Mouse (Mus musculus) adrenal gland, postnatal 14 days (tissue): Measurements from ENCODE around the gene Agap1. TPM values are rescaled to one million over a fixed set of nuclear protein-coding genes. Genes with fewer than 3 reads are reported as not detected.

Experiments
- DNase-seq: peaks from one replicate; pipeline ENCODE4 v3.0.0; 2021; ENCODE audit warnings: mixed read lengths
- total RNA-seq: library from RNA; stranded (reverse); gene quantifications from 2 replicates; pipeline ENCODE4 v1.2.3, GENCODE M21; 2021

Agap1 gene
- total RNA-seq, 1 experiment from 2014 or later, result 56.2 TPM

- no peak for DNase-seq
Observed at GRCm38 (mm10) chr1:89933786-89934185, 479.2 kb downstream of the Agap1 start.

- DNase-seq, result no peak
Observed at GRCm38 (mm10) chr1:89934316-89935260, 480.0 kb downstream of the Agap1 start.

GRCm38 (mm10) chr1:89935493-89936348 is 481.1 kb downstream of the Agap1 start:
- DNase-seq, result no peak

- no peak for DNase-seq
Observed at GRCm38 (mm10) chr1:89938884-89939595, 484.4 kb downstream of the Agap1 start.

GRCm38 (mm10) chr1:89939596-89939960 is 485.0 kb downstream of the Agap1 start:
- no peak for DNase-seq

GRCm38 (mm10) chr1:89939981-89940726 is 485.5 kb downstream of the Agap1 start:
- peak; percentile 88 for DNase-seq

DNA sequence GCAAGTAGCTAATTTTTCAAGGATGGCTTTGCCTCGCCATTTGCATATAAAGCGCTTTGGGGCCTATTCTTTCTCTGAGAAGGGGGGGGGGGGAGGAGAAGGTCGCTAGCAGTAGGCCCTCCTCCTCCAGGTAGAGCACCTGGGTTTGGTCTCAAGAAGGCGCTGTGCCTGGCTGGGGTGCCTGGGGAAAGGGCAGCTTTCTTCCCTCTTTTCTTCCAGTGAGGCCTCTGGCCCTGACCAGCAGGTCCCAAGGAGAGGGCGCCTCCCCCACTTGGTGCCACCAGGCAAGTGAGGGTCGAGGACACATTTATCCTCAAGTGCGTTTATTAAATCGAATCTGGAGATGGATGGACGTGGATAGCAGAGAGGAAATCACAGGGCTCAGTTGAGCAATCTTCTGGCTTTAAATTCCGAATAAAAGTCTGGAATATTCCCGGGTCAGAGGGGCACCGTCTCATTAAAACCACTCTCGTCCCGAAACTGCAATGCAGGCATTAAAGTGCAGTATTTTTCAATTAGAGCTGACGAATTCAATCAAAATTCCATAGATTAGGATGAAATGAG is 486.4 kb downstream of the Agap1 start:
- no peak for DNase-seq

GRCm38 (mm10) chr1:89941701-89942381 is 487.2 kb downstream of the Agap1 start:
- no peak for DNase-seq

- no peak for DNase-seq
Observed at GRCm38 (mm10) chr1:89942395-89942976, 487.9 kb downstream of the Agap1 start.

DNA sequence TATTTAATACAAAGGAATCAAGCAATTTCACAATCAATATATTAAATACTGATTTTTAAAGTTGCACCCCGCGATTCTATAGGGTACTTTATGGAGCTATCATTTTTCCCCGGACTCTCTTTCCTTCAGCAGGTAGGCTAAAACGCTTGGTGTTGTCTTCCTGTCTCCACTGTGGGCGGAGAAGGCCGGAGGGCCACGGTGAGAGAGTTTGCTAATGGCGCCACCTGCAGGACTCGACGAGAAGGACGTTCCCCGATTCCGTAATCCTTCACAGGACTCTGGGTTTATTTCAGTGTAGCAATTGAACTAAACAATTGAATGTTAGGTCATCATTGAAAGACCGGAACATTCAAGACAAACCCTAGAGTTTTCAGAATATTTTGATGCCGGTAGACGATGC is 488.6 kb downstream of the Agap1 start:
- DNase-seq, result peak; percentile 85
